In genomic region chr4:97813035-97813434, GRCm38 (mm10) we compare ENCODE assay signal across 24 mouse cellular contexts. TPM values are rescaled to one million over a fixed set of nuclear protein-coding genes. Genes with fewer than 3 reads are reported as not detected.
DNase-seq lines count a peak whose midpoint lies in the region; ATAC-seq and TF ChIP-seq lines count a peak whose summit lies in the region.
"Had no signal": no experiment of that assay in that cellular context is flagged by ENCODE, and none has a peak within 500 bp of the region (broad histone marks: within the 10 kb centered on the region; RNA-seq: fewer than 3 reads in every experiment).

No protein-coding gene starts in this region.

- H3K27ac ChIP-seq in heart, embryonic 13.5 days (replicated peaks) = peak overlapping the region; percentile 85
- no peak overlapping the region for H3K27ac ChIP-seq in heart, embryonic 11.5 days (ENCODE audit: low read depth, low read length)
- 0 out of 2 replicates have a peak overlapping the region, but pooled peaks have one; percentile 4 for H3K27ac ChIP-seq in heart, embryonic 16.5 days (ENCODE audit: low read length)
- H3K27ac ChIP-seq in MEL (ENCODE audit: control insufficient read depth, low read depth, low read length) = peak overlapping the region; percentile 72
- no peak overlapping the region for H3K27ac ChIP-seq in hindbrain, postnatal 0 days
- H3K27ac ChIP-seq: embryonic facial prominence, embryonic 10.5 days; embryonic facial prominence, embryonic 12.5 days; forebrain, embryonic 13.5 days; forebrain, embryonic 15.5 days had no signal

- peak; percentile 16 for DNase-seq in heart, adult 11 months
- no peak for DNase-seq in heart, postnatal 10 days
- no peak for DNase-seq in heart, postnatal 25 days (ENCODE audit: low spot score)
- DNase-seq in MEL (ENCODE audit: low read depth, low spot score) = no peak
- DNase-seq in hindbrain, postnatal 0 days (ENCODE audit: low spot score) = no peak
- DNase-seq: adrenal gland, adult 8-10 months; adrenal gland, postnatal 14 days; adrenal gland, postnatal 36 days; cerebellum, adult 11-12 months; cerebellum, adult 2 months; cerebellum, adult 9-10 months; cerebellum, postnatal 10 days; cerebellum, postnatal 25 days had no signal

- no peaks in the 10 kb centered on the region for H3K27me3 ChIP-seq in heart, embryonic 13.5 days (replicated peaks)
- H3K27me3 ChIP-seq in heart, embryonic 11.5 days (ENCODE audit: control insufficient read depth, insufficient read depth, low read length) = no peaks in the 10 kb centered on the region
- H3K27me3 ChIP-seq in heart, embryonic 16.5 days (ENCODE audit: control insufficient read depth, insufficient read depth, low read length) = no peaks in the 10 kb centered on the region
- H3K27me3 ChIP-seq in MEL (ENCODE audit: control insufficient read depth in 1 of 2, insufficient read depth in 2 of 2, low read length in 2 of 2) = no peaks in the 10 kb centered on the region
- no peaks in the 10 kb centered on the region for H3K27me3 ChIP-seq in hindbrain, postnatal 0 days (ENCODE audit: insufficient read depth, low read length)
- H3K27me3 ChIP-seq: embryonic facial prominence, embryonic 12.5 days; forebrain, embryonic 13.5 days; forebrain, embryonic 15.5 days; Patski had no signal

- peaks cover 76% of the 10 kb centered on the region for H3K4me1 ChIP-seq in heart, embryonic 13.5 days
- H3K4me1 ChIP-seq in heart, embryonic 11.5 days (ENCODE audit: control insufficient read depth, insufficient read depth, low read length) = peaks cover 27% of the 10 kb centered on the region
- peaks cover 46% of the 10 kb centered on the region for H3K4me1 ChIP-seq in heart, embryonic 16.5 days (ENCODE audit: control insufficient read depth, insufficient read depth, low read length)
- H3K4me1 ChIP-seq in MEL (ENCODE audit: control insufficient read depth in 1 of 2, insufficient read depth in 2 of 2, low read length in 2 of 2) = peaks cover 38 to 61% of the 10 kb centered on the region in 2 experiments
- no peaks in the 10 kb centered on the region for H3K4me1 ChIP-seq in hindbrain, postnatal 0 days (ENCODE audit: insufficient read depth, low read length)

- peak in 1 of 2 experiments; percentile 71 for TF ChIP-seq EP300 in MEL (IDR thresholded peaks at IDR 0.05; ENCODE audit: low read depth in 1 of 2, low read length in 2 of 2)

- TF ChIP-seq CTCF in MEL (IDR thresholded peaks at IDR 0.05 in 2 of 3, conservative IDR thresholded peaks at IDR 0.05 in 1 of 3; ENCODE audit: control insufficient read depth in 1 of 3, insufficient read depth in 1 of 3, low read depth in 2 of 3, low read length in 3 of 3, poor library complexity in 1 of 3, severe bottlenecking in 1 of 3) = no peak
- no peak for TF ChIP-seq CTCF in hindbrain, postnatal 0 days (IDR thresholded peaks at IDR 0.05; ENCODE audit: low read depth)

- TF ChIP-seq RAD21 in MEL (IDR thresholded peaks at IDR 0.05; ENCODE audit: low read depth, low read length) = no peak

- TF ChIP-seq POLR2A in MEL (IDR thresholded peaks at IDR 0.05; ENCODE audit: control insufficient read depth in 1 of 2, insufficient read depth in 1 of 2, low read depth in 1 of 2, low read length in 2 of 2, poor library complexity in 1 of 2) = no peak

- no peaks in the 10 kb centered on the region for H3K9me3 ChIP-seq in heart, embryonic 13.5 days
- no peaks in the 10 kb centered on the region for H3K9me3 ChIP-seq in heart, embryonic 11.5 days (replicated peaks; ENCODE audit: control insufficient read depth, low read length)
- no peaks in the 10 kb centered on the region for H3K9me3 ChIP-seq in heart, embryonic 16.5 days (replicated peaks; ENCODE audit: control insufficient read depth, low read length)
- H3K9me3 ChIP-seq in MEL (replicated peaks; ENCODE audit: insufficient read depth, low read length) = no peaks in the 10 kb centered on the region
- no peaks in the 10 kb centered on the region for H3K9me3 ChIP-seq in hindbrain, postnatal 0 days (ENCODE audit: low read length)
- H3K9me3 ChIP-seq: embryonic facial prominence, embryonic 10.5 days; embryonic facial prominence, embryonic 12.5 days; forebrain, embryonic 13.5 days; forebrain, embryonic 15.5 days had no signal

- no peak for ATAC-seq in heart, embryonic 13.5 days (ENCODE audit: extremely low read depth, insufficient number of reproducible peaks, low FRiP score, low TSS enrichment)
- ATAC-seq in heart, embryonic 11.5 days (replicated peaks; ENCODE audit: insufficient number of reproducible peaks, low FRiP score, low TSS enrichment) = no peak
- ATAC-seq in heart, embryonic 16.5 days (replicated peaks; ENCODE audit: extremely low read depth, insufficient read depth, low FRiP score) = no peak
- no peak for ATAC-seq in hindbrain, postnatal 0 days
- ATAC-seq: activated CD4-positive, CD25-positive, alpha-beta regulatory T cell, adult 4 months; forebrain, embryonic 13.5 days; forebrain, embryonic 15.5 days; Patski had no signal

- 72% methylated on average over 5 of the region's 5 CpGs for WGBS in heart, embryonic 13.5 days
- WGBS in heart, embryonic 11.5 days (ENCODE audit: insufficient replicate concordance) = 79% methylated on average over 5 of the region's 5 CpGs
- WGBS in heart, embryonic 16.5 days = 69% methylated on average over 5 of the region's 5 CpGs
- WGBS in hindbrain, postnatal 0 days = 79% methylated on average over 5 of the region's 5 CpGs

- no peak overlapping the region for H3K4me2 ChIP-seq in heart, embryonic 13.5 days
- no peak overlapping the region for H3K4me2 ChIP-seq in heart, embryonic 11.5 days
- no peak overlapping the region for H3K4me2 ChIP-seq in heart, embryonic 16.5 days (ENCODE audit: low read depth, low read length)
- no peak overlapping the region for H3K4me2 ChIP-seq in hindbrain, postnatal 0 days (ENCODE audit: low read depth, low read length)
- H3K4me2 ChIP-seq: embryonic facial prominence, embryonic 12.5 days; forebrain, embryonic 13.5 days; forebrain, embryonic 15.5 days had no signal

- no peak overlapping the region for H3K4me3 ChIP-seq in heart, embryonic 13.5 days
- H3K4me3 ChIP-seq in heart, embryonic 11.5 days (ENCODE audit: low read depth, low read length) = no peak overlapping the region
- no peak overlapping the region for H3K4me3 ChIP-seq in heart, embryonic 16.5 days (ENCODE audit: low read length)
- H3K4me3 ChIP-seq in MEL (ENCODE audit: control insufficient read depth in 1 of 2, insufficient read depth in 1 of 2, low read depth in 2 of 2, low read length in 2 of 2) = no peak overlapping the region
- H3K4me3 ChIP-seq in hindbrain, postnatal 0 days (ENCODE audit: low read length) = no peak overlapping the region
- H3K4me3 ChIP-seq: embryonic facial prominence, embryonic 10.5 days; embryonic facial prominence, embryonic 12.5 days; forebrain, embryonic 13.5 days; forebrain, embryonic 15.5 days had no signal

- H3K79me2 ChIP-seq in MEL (ENCODE audit: control insufficient read depth, insufficient read depth, low read length, poor library complexity) = peaks cover 53% of the 10 kb centered on the region

- no peak overlapping the region for H3K9ac ChIP-seq in heart, embryonic 13.5 days
- H3K9ac ChIP-seq in heart, embryonic 11.5 days (ENCODE audit: low read depth, low read length) = no peak overlapping the region
- H3K9ac ChIP-seq in heart, embryonic 16.5 days (ENCODE audit: low read length) = no peak overlapping the region
- H3K9ac ChIP-seq in MEL (ENCODE audit: control insufficient read depth, low read depth, low read length, poor library complexity, severe bottlenecking) = 0 out of 2 replicates have a peak overlapping the region, but pooled peaks have one; percentile 17
- H3K9ac ChIP-seq in hindbrain, postnatal 0 days (replicated peaks; ENCODE audit: low read length) = no peak overlapping the region
- H3K9ac ChIP-seq: embryonic facial prominence, embryonic 12.5 days; forebrain, embryonic 13.5 days; forebrain, embryonic 15.5 days had no signal

- intact Hi-C loops in heart, postnatal 10 days (cut with DNase I) = loop anchor here (5.0 kb wide), 1 partner anchor 36 kb away; the partner anchor contains the start of gene E130114P18Rik
- intact Hi-C loops in heart, postnatal 25 days (cut with DNase I) = no loop called here

- H3K36me3 ChIP-seq in heart, embryonic 13.5 days = peaks cover 13% of the 10 kb centered on the region; the same call in 1 of the 2 replicates
- no peaks in the 10 kb centered on the region for H3K36me3 ChIP-seq in heart, embryonic 11.5 days (ENCODE audit: control insufficient read depth, insufficient read depth, low read length)
- H3K36me3 ChIP-seq in heart, embryonic 16.5 days (ENCODE audit: control insufficient read depth, insufficient read depth) = no peaks in the 10 kb centered on the region
- peaks cover 39 to 76% of the 10 kb centered on the region in 2 experiments for H3K36me3 ChIP-seq in MEL (ENCODE audit: control insufficient read depth in 1 of 2, insufficient read depth in 2 of 2, low read length in 2 of 2)
- no peaks in the 10 kb centered on the region for H3K36me3 ChIP-seq in hindbrain, postnatal 0 days (ENCODE audit: insufficient read depth, low read length)
- H3K36me3 ChIP-seq: embryonic facial prominence, embryonic 10.5 days; embryonic facial prominence, embryonic 12.5 days; forebrain, embryonic 15.5 days had no signal

TF ChIP-seq in MEL, 35 proteins besides CTCF, POLR2A, EP300 and RAD21 (continues in another document):
- TF ChIP-seq ZC3H11A (IDR thresholded peaks at IDR 0.05; ENCODE audit: low read depth, low read length) = no peak

RNA-seq across cellular contexts. Expression of gene E130114P18Rik, which starts 35.2 kb away (rescaled TPM):
- total RNA-seq in heart, postnatal 10 days (2021) = under 1 TPM; 0.34 to 0.47 TPM
- 0.48 and 0.55 TPM in 2 replicates for polyA plus RNA-seq in heart, embryonic 13.5 days (2015; fragmentation: Nextera tagmentation; extraction: Ambion mirVana)
- 0.72 and 0.73 TPM in 2 replicates for polyA plus RNA-seq in heart, embryonic 11.5 days (2014; fragmentation: Nextera tagmentation; extraction: Ambion mirVana)
- 0.47 and 0.75 TPM in 2 replicates for polyA plus RNA-seq in heart, embryonic 16.5 days (2015; fragmentation: Nextera tagmentation; extraction: Ambion mirVana)
- not detected for total RNA-seq in heart, postnatal 25 days (2021)
- total RNA-seq in MEL (2012; rRNA removed) = not detected in 2 replicates
- polyA plus RNA-seq in MEL (2012; ENCODE audit: insufficient read depth in 1 of 2, insufficient read length in 2 of 2, low read depth in 1 of 2, low replicate concordance in 2 of 2, missing spikeins in 1 of 2) = not detected
- 17.1 and 22.3 TPM in 2 replicates for total RNA-seq in hindbrain, postnatal 0 days (2014; rRNA removed)
- polyA plus RNA-seq in hindbrain, postnatal 0 days (2015; fragmentation: Nextera tagmentation; extraction: Ambion mirVana) = 31.6 and 37.8 TPM in 2 replicates
- total RNA-seq: adrenal gland, postnatal 14 days; adrenal gland, postnatal 36 days; ES-E14 had no signal
- polyA plus RNA-seq: activated CD4-positive, CD25-positive, alpha-beta regulatory T cell, adult 4 months; C2C12 had no signal

RNA-seq across cellular contexts. Expression of gene Nfia, which starts 40.5 kb away (rescaled TPM):
- 100 to 1,000 TPM; 196 to 199 TPM for total RNA-seq in heart, postnatal 10 days (2021)
- 31.1 and 32.3 TPM in 2 replicates for polyA plus RNA-seq in heart, embryonic 13.5 days (2015; fragmentation: Nextera tagmentation; extraction: Ambion mirVana)
- 27.5 and 33.7 TPM in 2 replicates for polyA plus RNA-seq in heart, embryonic 11.5 days (2014; fragmentation: Nextera tagmentation; extraction: Ambion mirVana)
- polyA plus RNA-seq in heart, embryonic 16.5 days (2015; fragmentation: Nextera tagmentation; extraction: Ambion mirVana) = 37.3 and 42.0 TPM in 2 replicates
- 100 to 1,000 TPM; 134 to 149 TPM for total RNA-seq in heart, postnatal 25 days (2021)
- total RNA-seq in MEL (2012; rRNA removed) = 10.2 and 16.4 TPM in 2 replicates
- 10 to 100 TPM; 13.4 to 20.5 TPM for polyA plus RNA-seq in MEL (2012; ENCODE audit: insufficient read depth in 1 of 2, insufficient read length in 2 of 2, low read depth in 1 of 2, low replicate concordance in 2 of 2, missing spikeins in 1 of 2)
- total RNA-seq in hindbrain, postnatal 0 days (2014; rRNA removed) = 73.5 and 97.2 TPM in 2 replicates
- polyA plus RNA-seq in hindbrain, postnatal 0 days (2015; fragmentation: Nextera tagmentation; extraction: Ambion mirVana) = 71.0 and 76.8 TPM in 2 replicates

Comparison
In these comparisons a context has a peak if more than half of its experiments do, and no peak if none do; other contexts are left out.
1. H3K27ac ChIP-seq: peak in heart, embryonic 13.5 days (single experiment), heart, embryonic 16.5 days (single experiment) and MEL (single experiment); none in heart, embryonic 11.5 days (single experiment) and hindbrain, postnatal 0 days (single experiment).
2. RNA of gene E130114P18Rik, which starts 35.2 kb away (polyA plus RNA-seq): 31.6 to 37.8 TPM in hindbrain, postnatal 0 days; 0.47 to 0.75 TPM in heart, embryonic 16.5 days, 0.72 to 0.73 TPM in heart, embryonic 11.5 days, 0.48 to 0.55 TPM in heart, embryonic 13.5 days and not detected in MEL; every median in the first group is over 10 times any median in the second.